Mouse (Mus musculus): Measurements from ENCODE around the gene Ugt1a6a. TPM values are rescaled to one million over a fixed set of nuclear protein-coding genes. Genes with fewer than 3 reads are reported as not detected.

Gene Ugt1a6a
- polyA plus RNA-seq, 1 experiment from 2014 or later, result 1.1 TPM

DNA sequence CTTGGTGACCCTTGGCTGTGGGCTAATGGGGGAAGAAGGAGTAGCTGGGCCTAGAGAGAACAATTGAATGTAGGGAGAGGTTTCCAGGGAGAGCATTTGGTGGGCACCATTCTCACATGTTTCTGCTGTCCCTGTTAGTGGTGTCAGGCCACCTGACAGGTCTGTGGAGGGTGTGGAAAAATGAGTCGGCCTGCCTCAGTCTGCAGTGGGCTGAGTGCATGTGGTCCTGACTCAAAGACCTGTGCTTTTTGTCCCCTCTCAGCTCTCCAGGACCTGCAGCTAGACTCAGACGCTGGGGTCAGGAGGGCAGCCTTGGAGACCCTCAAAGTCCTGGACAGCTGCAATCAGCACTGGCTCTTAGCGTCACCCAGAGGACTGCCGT is 125.0 kb downstream of the Ugt1a6a start:
- no peaks in the 10 kb centered on the region for H3K27me3 ChIP-seq
- 81% methylated on average over 4 of the region's 4 CpGs for WGBS
- no peak overlapping the region for H3K27ac ChIP-seq
- no peaks in the 10 kb centered on the region for H3K4me1 ChIP-seq
- ATAC-seq, result 0 out of 2 replicates have a peak, but pooled peaks have one; percentile 1
- H3K36me3 ChIP-seq (ENCODE audit: poor library complexity, severe bottlenecking), result peaks cover 56% of the 10 kb centered on the region
- H3K4me3 ChIP-seq, result no peak overlapping the region
- H3K9me3 ChIP-seq (replicated peaks), result peaks cover 44% of the 10 kb centered on the region
- H3K9ac ChIP-seq, result no peak overlapping the region
- no peak overlapping the region for H3K4me2 ChIP-seq

DNA sequence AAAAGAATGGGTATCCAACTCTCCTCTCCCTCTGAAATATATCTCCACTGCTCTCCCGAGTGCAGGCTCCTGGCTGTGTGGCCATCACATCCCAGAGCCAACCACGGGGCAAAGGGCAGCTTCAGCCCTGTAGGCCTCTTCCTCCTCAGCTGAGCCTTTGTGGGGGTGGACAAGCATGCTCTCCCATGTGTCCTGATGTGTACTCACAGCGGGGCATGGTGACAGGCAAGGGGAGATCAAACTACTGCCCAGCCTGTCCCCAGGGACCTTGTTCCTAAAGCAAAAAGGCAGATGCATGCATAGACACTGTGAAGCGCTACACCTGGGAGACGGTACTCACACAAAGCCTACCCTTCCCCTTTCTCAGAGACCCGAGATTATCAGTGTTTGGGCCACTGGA is 125.5 kb downstream of the Ugt1a6a start:
- whole genome bisulfite sequencing, result 85% methylated on average over 6 of the region's 6 CpGs
- no peak overlapping the region for H3K27ac ChIP-seq
- H3K4me1 ChIP-seq, result no peaks in the 10 kb centered on the region
- H3K4me2 ChIP-seq, result no peak overlapping the region
- no peak overlapping the region for H3K4me3 ChIP-seq
- peaks cover 61% of the 10 kb centered on the region for H3K36me3 ChIP-seq (ENCODE audit: poor library complexity, severe bottlenecking)
- no peak overlapping the region for H3K9ac ChIP-seq
- no peaks in the 10 kb centered on the region for H3K27me3 ChIP-seq
- peak; percentile 3; the same call in 1 of the 2 replicates for ATAC-seq
- peaks cover 39% of the 10 kb centered on the region for H3K9me3 ChIP-seq (replicated peaks)

DNA sequence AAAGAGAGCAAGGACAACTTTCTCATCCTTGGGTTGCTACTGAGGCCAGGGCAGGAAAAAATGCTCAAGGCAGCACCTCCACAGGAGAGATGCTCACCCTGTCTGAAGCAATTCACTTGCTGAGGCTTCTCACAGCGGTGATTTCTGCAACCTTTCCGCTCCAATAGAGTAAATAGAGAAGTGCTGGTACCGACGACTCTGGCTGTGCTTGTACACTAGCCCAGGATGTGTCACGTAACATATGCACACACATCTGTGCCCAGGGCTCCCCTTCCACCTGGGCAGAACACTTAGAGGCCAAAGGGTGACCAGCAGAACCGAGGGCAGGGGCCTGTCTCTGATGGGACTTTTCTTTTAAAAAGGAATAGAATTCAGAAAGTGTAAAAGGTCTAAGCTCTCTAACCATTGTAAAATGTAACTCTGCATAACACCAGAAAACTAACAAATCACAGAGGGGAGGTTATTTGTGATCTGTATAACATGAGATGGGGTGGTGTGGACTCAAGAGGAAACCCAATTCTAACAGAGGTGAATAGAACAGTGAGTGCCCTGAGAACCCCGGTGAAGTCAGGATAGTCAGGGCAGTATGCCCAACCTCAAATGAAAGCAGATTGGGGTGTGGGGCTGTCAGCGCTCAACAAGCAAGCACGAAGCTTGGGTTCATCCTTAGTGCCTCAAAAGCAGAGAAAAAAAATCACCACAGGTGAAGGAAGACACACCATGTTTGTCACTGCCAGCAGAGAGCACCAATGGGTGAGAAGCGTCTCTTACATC is 126.2 kb downstream of the Ugt1a6a start:
- H3K4me1 ChIP-seq, result no peaks in the 10 kb centered on the region
- H3K9me3 ChIP-seq (replicated peaks), result peaks cover 32% of the 10 kb centered on the region
- no peak overlapping the region for H3K4me3 ChIP-seq
- H3K27me3 ChIP-seq, result no peaks in the 10 kb centered on the region
- no peak for ATAC-seq
- no peak overlapping the region for H3K27ac ChIP-seq
- 85% methylated on average over 10 of the region's 10 CpGs for WGBS
- peaks cover 68% of the 10 kb centered on the region for H3K36me3 ChIP-seq (ENCODE audit: poor library complexity, severe bottlenecking)
- H3K4me2 ChIP-seq, result no peak overlapping the region
- no peak overlapping the region for H3K9ac ChIP-seq

DNA sequence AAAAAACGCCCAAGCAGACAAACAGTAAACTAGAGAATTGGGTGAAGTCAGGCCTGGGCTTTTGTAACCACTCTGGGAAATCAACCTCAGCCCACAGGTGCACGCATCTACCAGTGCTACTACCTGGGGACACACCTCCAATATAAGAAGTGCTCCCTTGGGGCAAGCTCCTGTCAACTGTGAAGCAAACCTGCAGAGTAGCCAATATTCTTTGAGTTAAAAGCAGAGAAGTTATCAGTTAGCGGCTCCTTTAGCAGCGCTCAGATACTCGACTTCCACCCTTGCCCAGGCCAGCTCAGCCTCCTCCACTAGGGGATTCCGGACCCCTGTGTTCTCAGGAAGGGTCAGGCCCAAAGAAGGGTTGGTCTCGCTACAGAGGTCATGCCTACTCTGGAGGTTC is 127.1 kb downstream of the Ugt1a6a start:
- peaks cover 23% of the 10 kb centered on the region for H3K9me3 ChIP-seq (replicated peaks)
- no peak for ATAC-seq
- H3K27ac ChIP-seq, result no peak overlapping the region
- no peak overlapping the region for H3K4me3 ChIP-seq
- no peaks in the 10 kb centered on the region for H3K4me1 ChIP-seq
- H3K36me3 ChIP-seq (ENCODE audit: poor library complexity, severe bottlenecking), result peaks cover 77% of the 10 kb centered on the region
- no peak overlapping the region for H3K9ac ChIP-seq
- no peaks in the 10 kb centered on the region for H3K27me3 ChIP-seq
- WGBS, result 87% methylated on average over 7 of the region's 7 CpGs
- no peak overlapping the region for H3K4me2 ChIP-seq

DNA sequence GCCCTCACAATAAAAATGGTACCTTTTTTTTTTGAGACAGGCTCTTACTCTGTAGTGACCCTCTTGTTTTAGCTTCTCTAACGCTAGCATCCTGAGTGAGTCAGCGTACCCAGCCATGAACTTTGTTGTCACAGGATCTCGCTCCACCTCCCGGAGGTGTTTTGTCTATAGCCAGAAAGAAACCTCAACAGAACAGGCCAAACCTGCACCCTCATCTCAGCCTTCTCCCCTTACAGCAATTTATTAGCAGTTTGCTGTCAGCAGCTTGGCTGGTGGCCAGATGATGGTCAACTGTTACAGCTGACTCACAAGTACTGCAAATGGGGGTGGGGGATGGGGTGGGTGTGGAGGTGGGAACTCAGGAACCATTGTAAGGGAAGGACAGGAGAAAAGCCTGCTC is 127.6 kb downstream of the Ugt1a6a start:
- Histone ChIP-seq H3K4me3 (no peak overlapping the region), H3K27ac (no peak overlapping the region), H3K4me2 (no peak overlapping the region), H3K9ac (no peak overlapping the region), H3K27me3 (no peaks in the 10 kb centered on the region), H3K9me3 (replicated peaks) (peaks cover 18% of the 10 kb centered on the region), H3K36me3 (ENCODE audit: poor library complexity, severe bottlenecking) (peaks cover 82% of the 10 kb centered on the region), H3K4me1 (no peaks in the 10 kb centered on the region)
- 87% methylated on average over 4 of the region's 4 CpGs for WGBS
- no peak for ATAC-seq

DNA sequence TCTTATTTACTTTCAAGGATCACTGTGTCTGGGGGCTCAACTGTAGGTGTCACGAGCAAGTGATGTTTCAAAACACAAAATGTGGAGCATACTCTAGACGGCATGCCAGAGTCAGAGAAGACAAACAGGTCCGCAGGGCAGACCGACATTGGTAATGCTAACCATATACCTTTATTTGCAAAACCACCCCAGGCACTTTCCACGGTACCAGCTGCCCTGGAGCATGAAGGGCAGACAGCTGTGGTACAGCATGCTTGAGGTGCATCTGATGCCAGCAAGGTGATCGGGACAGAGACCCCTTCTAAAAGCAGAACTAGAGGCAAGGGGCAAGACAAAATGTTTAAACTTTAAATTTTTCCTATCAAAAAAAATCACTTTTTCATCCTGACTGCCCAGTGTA is 128.4 kb downstream of the Ugt1a6a start:
- Histone ChIP-seq H3K4me3 (no peak overlapping the region), H3K27me3 (no peaks in the 10 kb centered on the region), H3K9ac (no peak overlapping the region), H3K36me3 (ENCODE audit: poor library complexity, severe bottlenecking) (peaks cover 89% of the 10 kb centered on the region), H3K4me2 (no peak overlapping the region), H3K4me1 (no peaks in the 10 kb centered on the region), H3K27ac (no peak overlapping the region), H3K9me3 (replicated peaks) (peaks cover 10% of the 10 kb centered on the region)
- ATAC-seq, result no peak
- 77% methylated on average over 6 of the region's 6 CpGs for WGBS

DNA sequence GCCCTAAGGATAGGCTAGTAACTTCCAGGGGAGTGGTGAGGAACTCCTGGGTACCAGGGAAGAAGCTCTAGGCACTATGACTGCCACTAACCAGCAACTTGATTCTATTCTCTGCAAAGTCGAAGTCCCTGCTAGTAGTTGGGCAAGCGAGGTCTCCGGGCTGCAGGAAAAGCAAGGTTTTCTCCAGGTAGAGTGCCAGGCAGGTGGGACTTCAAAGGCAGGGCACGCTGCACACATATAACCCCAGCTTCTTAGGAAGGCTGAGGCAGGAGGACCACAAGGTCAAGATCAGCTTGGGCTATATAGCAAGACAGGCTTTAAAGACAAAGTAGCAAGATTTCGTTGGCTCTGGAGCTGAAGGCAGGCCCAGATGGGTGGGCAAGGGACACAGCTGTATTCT is 129.2 kb downstream of the Ugt1a6a start:
- Histone ChIP-seq H3K4me3 (no peak overlapping the region), H3K27me3 (no peaks in the 10 kb centered on the region), H3K27ac (no peak overlapping the region), H3K9me3 (replicated peaks) (peaks cover 4% of the 10 kb centered on the region; the same call in 1 of the 2 replicates), H3K36me3 (ENCODE audit: poor library complexity, severe bottlenecking) (peaks cover 98% of the 10 kb centered on the region), H3K9ac (no peak overlapping the region), H3K4me1 (no peaks in the 10 kb centered on the region), H3K4me2 (no peak overlapping the region)
- no peak for ATAC-seq
- WGBS, result 95% methylated on average over 5 of the region's 5 CpGs

DNA sequence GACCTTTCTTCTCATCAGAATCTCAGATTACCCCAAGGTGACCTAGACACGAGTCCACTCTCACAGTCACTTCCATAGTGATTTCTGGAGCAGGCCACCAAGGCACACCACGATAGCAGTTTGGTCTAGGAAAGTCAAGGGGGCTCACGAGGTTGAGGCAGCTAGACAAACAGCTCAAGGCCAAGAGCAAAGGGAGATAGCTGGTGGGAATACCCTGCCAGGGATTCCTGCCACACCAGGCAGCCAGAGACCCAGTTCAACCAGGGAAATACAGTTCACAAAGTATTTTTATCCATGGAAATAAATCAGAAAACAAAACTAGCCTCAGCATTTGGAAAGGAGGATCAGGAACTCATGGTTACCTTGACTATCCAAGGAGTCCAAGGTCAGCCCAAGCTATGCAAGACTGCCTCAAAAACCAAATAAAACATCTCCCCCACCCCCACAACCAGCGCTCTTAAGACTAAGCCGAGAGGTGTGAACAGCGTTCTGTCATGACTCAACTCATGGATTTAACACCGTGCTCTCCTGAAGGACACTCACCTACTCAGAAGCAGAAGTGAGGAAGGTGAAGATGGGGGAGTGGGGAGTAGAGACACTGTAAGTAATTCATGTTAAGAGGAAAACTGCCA is 129.7 kb downstream of the Ugt1a6a start:
- Histone ChIP-seq H3K4me2 (no peak overlapping the region), H3K27me3 (no peaks in the 10 kb centered on the region), H3K9me3 (replicated peaks) (peaks cover 1% of the 10 kb centered on the region; the same call in 1 of the 2 replicates), H3K4me3 (no peak overlapping the region), H3K9ac (no peak overlapping the region), H3K27ac (no peak overlapping the region), H3K4me1 (no peaks in the 10 kb centered on the region), H3K36me3 (ENCODE audit: poor library complexity, severe bottlenecking) (peaks cover 100% of the 10 kb centered on the region)
- ATAC-seq, result no peak
- WGBS, result 90% methylated on average over 7 of the region's 7 CpGs

DNA sequence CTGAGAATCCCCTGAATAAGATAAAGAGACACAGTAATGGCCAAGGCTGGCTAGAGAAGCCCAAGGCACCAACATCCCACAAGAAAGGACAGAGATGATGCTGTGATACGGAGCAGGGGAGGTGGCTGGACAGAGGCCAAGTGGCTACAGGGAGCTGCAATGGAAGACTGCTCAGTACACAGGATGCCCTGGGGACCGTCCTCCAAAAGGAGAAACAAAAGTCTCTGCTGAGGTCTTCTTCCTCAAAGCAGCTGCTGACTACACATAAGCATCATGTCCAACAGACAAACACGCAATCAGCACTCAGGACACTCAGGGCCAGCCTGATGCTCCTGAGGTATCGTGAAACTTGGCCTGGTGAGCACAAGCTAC is 130.2 kb downstream of the Ugt1a6a start:
- no peak overlapping the region for H3K4me3 ChIP-seq
- WGBS, result 81% methylated on average over 4 of the region's 4 CpGs
- no peak overlapping the region for H3K4me2 ChIP-seq
- H3K36me3 ChIP-seq (ENCODE audit: poor library complexity, severe bottlenecking), result peaks cover 100% of the 10 kb centered on the region
- H3K27ac ChIP-seq, result no peak overlapping the region
- H3K9ac ChIP-seq, result no peak overlapping the region
- no peak for ATAC-seq
- no peaks in the 10 kb centered on the region; the same call in 1 of the 2 replicates for H3K9me3 ChIP-seq (replicated peaks)
- H3K4me1 ChIP-seq, result no peaks in the 10 kb centered on the region
- no peaks in the 10 kb centered on the region for H3K27me3 ChIP-seq

DNA sequence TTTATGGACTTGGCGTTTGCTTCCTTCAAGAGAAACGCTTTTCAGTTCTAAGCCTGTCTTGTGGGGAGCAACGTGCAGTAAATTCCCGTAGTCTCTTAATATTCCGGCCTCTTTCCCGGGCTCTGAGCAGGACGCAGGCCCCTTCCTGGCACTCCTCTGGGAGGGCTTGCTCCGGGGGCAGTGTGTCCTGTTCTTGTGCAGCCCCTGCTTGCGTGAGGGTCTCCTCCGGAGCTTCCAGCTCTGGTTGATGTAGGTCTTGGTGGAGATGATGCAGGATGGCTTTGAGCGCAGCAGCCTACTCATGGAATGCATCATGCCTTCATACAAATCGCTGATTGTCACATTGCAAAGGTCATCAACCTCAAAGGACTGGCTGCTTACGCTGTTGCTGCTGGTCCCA is 131.5 kb downstream of the Ugt1a6a start:
- Histone ChIP-seq H3K27ac (no peak overlapping the region), H3K9me3 (replicated peaks) (no peaks in the 10 kb centered on the region), H3K27me3 (no peaks in the 10 kb centered on the region), H3K36me3 (ENCODE audit: poor library complexity, severe bottlenecking) (peaks cover 91% of the 10 kb centered on the region), H3K4me3 (no peak overlapping the region), H3K4me2 (no peak overlapping the region), H3K4me1 (no peaks in the 10 kb centered on the region), H3K9ac (no peak overlapping the region)
- no peak for ATAC-seq
- WGBS, result 90% methylated on average over 13 of the region's 13 CpGs

DNA sequence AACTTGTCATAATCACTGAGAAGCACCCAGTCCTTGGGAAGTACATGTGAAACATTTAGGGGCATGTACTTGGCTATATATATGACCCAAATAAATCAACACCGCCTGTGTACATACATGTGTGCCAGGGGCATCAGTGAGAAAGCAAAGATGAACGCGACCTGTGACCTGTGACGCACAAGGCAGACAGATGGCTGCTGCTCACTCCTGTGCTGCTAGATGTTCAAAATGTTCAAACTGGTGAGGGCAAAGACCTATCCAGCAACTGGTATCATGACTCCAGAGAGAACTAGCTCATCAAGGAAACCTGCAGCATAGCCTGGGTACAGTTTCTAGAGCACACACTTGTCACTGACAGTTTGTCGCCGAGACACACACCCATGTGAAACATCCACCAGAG is 132.9 kb downstream of the Ugt1a6a start:
- WGBS, result 95% methylated on average over 6 of the region's 6 CpGs
- peak; percentile 6; the same call in 1 of the 2 replicates for ATAC-seq

DNA sequence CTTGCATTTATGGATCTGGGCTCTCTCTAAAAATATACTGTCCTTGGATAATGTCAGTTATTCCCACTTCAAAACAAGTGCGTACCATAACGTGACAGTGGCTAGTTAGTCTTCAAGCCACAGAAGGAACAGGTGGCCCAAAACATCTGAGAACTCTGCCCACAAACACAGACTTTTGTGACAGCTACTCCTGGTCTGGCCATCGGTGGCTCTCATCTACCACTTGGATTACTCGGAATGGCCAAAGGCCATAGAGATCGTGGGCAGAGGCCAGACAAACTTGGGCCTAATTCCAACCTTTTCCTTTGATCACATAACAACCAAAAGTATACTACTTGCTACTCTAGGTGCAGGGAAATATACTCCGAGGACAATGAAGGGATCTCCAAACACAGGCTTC is 133.5 kb downstream of the Ugt1a6a start:
- Histone ChIP-seq H3K4me1 (no peaks in the 10 kb centered on the region), H3K9me3 (replicated peaks) (no peaks in the 10 kb centered on the region), H3K9ac (no peak overlapping the region), H3K27ac (no peak overlapping the region), H3K27me3 (no peaks in the 10 kb centered on the region), H3K4me3 (no peak overlapping the region), H3K36me3 (ENCODE audit: poor library complexity, severe bottlenecking) (peaks cover 89% of the 10 kb centered on the region), H3K4me2 (no peak overlapping the region)
- WGBS, result 89% methylated on average over 6 of the region's 6 CpGs
- no peak for ATAC-seq

More for the DNA sequence above, 132.9 kb downstream of the Ugt1a6a start:
- H3K36me3 ChIP-seq (ENCODE audit: poor library complexity, severe bottlenecking), result peaks cover 90% of the 10 kb centered on the region
- H3K4me3 ChIP-seq, result no peak overlapping the region
- H3K9me3 ChIP-seq (replicated peaks), result no peaks in the 10 kb centered on the region
- H3K4me1 ChIP-seq, result no peaks in the 10 kb centered on the region
- H3K27ac ChIP-seq, result no peak overlapping the region
- no peak overlapping the region for H3K9ac ChIP-seq
- no peaks in the 10 kb centered on the region for H3K27me3 ChIP-seq
- H3K4me2 ChIP-seq, result no peak overlapping the region
